Mouse (Mus musculus) adrenal gland, postnatal 36 days (tissue): ENCODE measurements around the gene Sec1. TPM values are rescaled to one million over a fixed set of nuclear protein-coding genes. Genes with fewer than 3 reads are reported as not detected.
A peak's percentile ranks its signal among the peaks of the same experiment; 100 is the strongest.

Experiments used
- DNase-seq, 2 experiments: peaks; one replicate each; pipeline ENCODE4 v3.0.0; 2021; ENCODE audit warnings: mixed read lengths in 1 of 2
- long read RNA-seq, 2 experiments: library from polyadenylated mRNA; stranded (forward); transcript quantifications; one replicate each; pipeline ENCODE4 v2.0.0; 2021; ENCODE audit warnings: borderline sequencing depth in 2 of 2
- total RNA-seq, 2 experiments: library from RNA; stranded (reverse); gene quantifications; 2 replicates each; pipeline ENCODE4 v1.2.3; 2021

Gene Sec1
- total RNA-seq = under 1 TPM; 0.23 to 0.99 TPM
- long read RNA-seq, experiment 1 = 0 reads
- long read RNA-seq, experiment 2 = 0 reads

GRCm38 (mm10) chr7:45693921-45694591 is at the start of gene Sec1:
Sec1 (minus strand) TSS chr7:45694402.
- DNase-seq = no peak

- peak; percentile 45 to 54 for DNase-seq
These were observed 48.1 kb upstream of the Sec1 start for GRCm38 (mm10) chr7:45742338-45742737.

GRCm38 (mm10) chr7:45741777-45742176 is 47.6 kb upstream of the Sec1 start:
- DNase-seq = no peak

- DNase-seq = no peak
These were observed 47.1 kb upstream of the Sec1 start for GRCm38 (mm10) chr7:45741308-45741707.

GRCm38 (mm10) chr7:45739820-45740219 is 45.6 kb upstream of the Sec1 start:
- DNase-seq = no peak

GRCm38 (mm10) chr7:45739162-45739763 is 45.1 kb upstream of the Sec1 start:
- peak; percentile 83 to 87 for DNase-seq

GRCm38 (mm10) chr7:45733477-45733876 is 39.3 kb upstream of the Sec1 start:
- no peak for DNase-seq

GRCm38 (mm10) chr7:45730727-45731431 is 36.7 kb upstream of the Sec1 start:
- DNase-seq = peak in 1 of 2 experiments; percentile 80

GRCm38 (mm10) chr7:45727625-45728024 is 33.4 kb upstream of the Sec1 start:
- DNase-seq = no peak

- DNase-seq = peak; percentile 53 to 62
These were observed 32.2 kb upstream of the Sec1 start for GRCm38 (mm10) chr7:45726419-45726818.

- DNase-seq = no peak
These were observed 31.5 kb upstream of the Sec1 start, which contains the start of gene Spaca4 for GRCm38 (mm10) chr7:45725713-45726112. Spaca4 (minus strand) TSS chr7:45725813.

- no peak for DNase-seq
These were observed 30.9 kb upstream of the Sec1 start for GRCm38 (mm10) chr7:45725151-45725550.

- no peak for DNase-seq
These were observed 29.6 kb upstream of the Sec1 start for GRCm38 (mm10) chr7:45723781-45724180.

- DNase-seq = no peak
These were observed 29.1 kb upstream of the Sec1 start for GRCm38 (mm10) chr7:45723301-45723700.

- DNase-seq = no peak
These were observed 28.1 kb upstream of the Sec1 start for GRCm38 (mm10) chr7:45722348-45722713.

GRCm38 (mm10) chr7:45721642-45722347 is 27.6 kb upstream of the Sec1 start:
- no peak for DNase-seq

GRCm38 (mm10) chr7:45721234-45721571 is 27.0 kb upstream of the Sec1 start:
- DNase-seq = no peak

GRCm38 (mm10) chr7:45720413-45721233 is 26.4 kb upstream of the Sec1 start, which contains the start of gene Fam83e:
Fam83e (plus strand) TSS chr7:45721212.
- no peak for DNase-seq

GRCm38 (mm10) chr7:45719738-45720412 is 25.7 kb upstream of the Sec1 start:
- no peak for DNase-seq

GRCm38 (mm10) chr7:45719180-45719579 is 25.0 kb upstream of the Sec1 start:
- no peak for DNase-seq

GRCm38 (mm10) chr7:45718331-45718730 is 24.1 kb upstream of the Sec1 start:
- no peak for DNase-seq
